In genomic region chr10:95313524-95313923, GRCm38 (mm10) we compare ENCODE assay signal across 14 mouse cellular contexts. TPM values are rescaled to one million over a fixed set of nuclear protein-coding genes. Genes with fewer than 3 reads are reported as not detected.
DNase-seq lines count a peak whose midpoint lies in the region; ATAC-seq and TF ChIP-seq lines count a peak whose summit lies in the region.
"Had no signal": no experiment of that assay in that cellular context is flagged by ENCODE, and none has a peak within 500 bp of the region (broad histone marks: within the 10 kb centered on the region; RNA-seq: fewer than 3 reads in every experiment).

No protein-coding gene starts in this region.

- ATAC-seq in G1E (ENCODE audit: extremely low read depth, insufficient number of reproducible peaks, low FRiP score, poor library complexity, severe bottlenecking) = peak; percentile 26
- ATAC-seq: hindbrain, embryonic 16.5 days had no signal

- DNase-seq in layer of hippocampus, adult 9-11 months = peak; percentile 32
- DNase-seq in layer of hippocampus, postnatal 36 days = no peak
- peak; percentile 44 for DNase-seq in G1E (ENCODE audit: low spot score)
- peak; percentile 67 to 79 for DNase-seq in heart, postnatal 10 days
- peak; percentile 40 for DNase-seq in thymus, postnatal 14 days
- no peak for DNase-seq in adrenal gland, postnatal 4 days (ENCODE audit: low spot score in 2 of 2)
- no peak for DNase-seq in cerebellum, postnatal 10 days
- no peak for DNase-seq in cerebellum, postnatal 4 days (ENCODE audit: low spot score in 2 of 2)
- DNase-seq: adrenal gland, postnatal 25 days; cerebellum, adult 9-11 months had no signal

- TF ChIP-seq CTCF in G1E (IDR thresholded peaks at IDR 0.05; ENCODE audit: low read depth, low read length) = no peak

- no peak overlapping the region; the same call in 1 of the 2 replicates for H3K4me3 ChIP-seq in G1E (ENCODE audit: low read depth, low read length)
- H3K4me3 ChIP-seq: embryonic facial prominence, embryonic 15.5 days; limb, embryonic 15.5 days; midbrain, embryonic 12.5 days had no signal

- H3K4me1 ChIP-seq in G1E (ENCODE audit: insufficient read depth, low read depth, low read length) = peaks cover 88% of the 10 kb centered on the region

- H3K9me3 ChIP-seq in G1E (replicated peaks) = no peaks in the 10 kb centered on the region
- H3K9me3 ChIP-seq: embryonic facial prominence, embryonic 15.5 days; limb, embryonic 15.5 days; midbrain, embryonic 12.5 days had no signal

- H3K36me3 ChIP-seq in G1E (replicated peaks) = peaks cover 48% of the 10 kb centered on the region
- H3K36me3 ChIP-seq: embryonic facial prominence, embryonic 15.5 days; limb, embryonic 15.5 days; midbrain, embryonic 12.5 days had no signal

- intact Hi-C loops in heart, postnatal 10 days (cut with DNase I) = no loop called here

- no peaks in the 10 kb centered on the region for H3K27me3 ChIP-seq in G1E (ENCODE audit: insufficient read depth, low read length)
- H3K27me3 ChIP-seq: embryonic facial prominence, embryonic 15.5 days; limb, embryonic 15.5 days had no signal

RNA-seq across cellular contexts. Expression of gene Cradd, which starts 10.4 kb away (rescaled TPM):
- total RNA-seq in layer of hippocampus, postnatal 36 days (2021) = 1 to 10 TPM; 5.5 to 5.6 TPM
- 81.4 and 91.9 TPM in 2 replicates for total RNA-seq in G1E (2014; fragmentation: Nextera tagmentation)
- total RNA-seq in G1E (2017) = 9.0 and 9.1 TPM in 2 replicates
- 22.5 and 24.4 TPM in 2 replicates for polyA plus RNA-seq in G1E (2012)
- 10 to 100 TPM; 12.9 to 13.5 TPM for total RNA-seq in heart, postnatal 10 days (2021)
- total RNA-seq in adrenal gland, postnatal 4 days (2021) = 10 to 100 TPM; 13.0 to 14.0 TPM

Comparison
In these comparisons a context has a peak if more than half of its experiments do, and no peak if none do; other contexts are left out.
1. DNase-seq: peak in layer of hippocampus, adult 9-11 months (single experiment), G1E (single experiment), heart, postnatal 10 days (2 of 2) and thymus, postnatal 14 days (single experiment); none in layer of hippocampus, postnatal 36 days (0 of 2), adrenal gland, postnatal 4 days (0 of 2), cerebellum, postnatal 10 days (0 of 2) and cerebellum, postnatal 4 days (0 of 2).